Mouse (Mus musculus) midbrain, embryonic 16.5 days (tissue): ENCODE measurements around the gene Snd1. TPM values are rescaled to one million over a fixed set of nuclear protein-coding genes. Genes with fewer than 3 reads are reported as not detected.

Experiments
- ATAC-seq: fragments of 200-750 bp; cut with Nextera tagmentation; 2 replicates; pipeline ENCODE4 v1.8.0; 2017; ENCODE audit warnings: moderate TSS enrichment
- H3K27ac ChIP-seq: fragments of 300-500 bp; sonication (generic); 2 replicates; pipeline ENCODE4 v1.5.1; 2014; ENCODE audit warnings: mild to moderate bottlenecking, low read length, mixed read lengths
- H3K27me3 ChIP-seq: fragments of 300-500 bp; sonication (generic); 2 replicates; pipeline ENCODE4 v1.6.1; 2014; ENCODE audit warnings: low read depth, low read length, mixed read lengths; ENCODE audit not compliant: control insufficient read depth, insufficient read depth
- H3K36me3 ChIP-seq: fragments of 300-500 bp; sonication (generic); 2 replicates; pipeline ENCODE4 v1.6.1; 2014; ENCODE audit warnings: mild to moderate bottlenecking, low read length, moderate library complexity, mixed read lengths; ENCODE audit not compliant: control insufficient read depth, insufficient read depth
- H3K4me1 ChIP-seq: fragments of 300-500 bp; sonication (generic); 2 replicates; pipeline ENCODE4 v1.6.1; 2014; ENCODE audit warnings: mild to moderate bottlenecking, low read length, mixed read lengths; ENCODE audit not compliant: control insufficient read depth, insufficient read depth
- H3K4me2 ChIP-seq: fragments of 300-500 bp; sonication (generic); 2 replicates; pipeline ENCODE4 v1.6.1; 2014; ENCODE audit warnings: mild to moderate bottlenecking, low read length, mixed read lengths
- H3K4me3 ChIP-seq: fragments of 300-500 bp; sonication (generic); 2 replicates; pipeline ENCODE4 v1.5.1; 2014; ENCODE audit warnings: low read depth, mild to moderate bottlenecking, low read length, moderate library complexity, mixed read lengths
- H3K9ac ChIP-seq: fragments of 300-500 bp; sonication (generic); 2 replicates; pipeline ENCODE4 v1.6.1; 2014; ENCODE audit warnings: low read depth, low read length, mixed read lengths
- H3K9me3 ChIP-seq: fragments of 300-500 bp; sonication (generic); replicated peaks from 2 replicates; pipeline ENCODE4 v1.6.1; 2014; ENCODE audit warnings: mild to moderate bottlenecking, low read length, mixed read lengths; ENCODE audit not compliant: control insufficient read depth, poor library complexity, severe bottlenecking
- WGBS: fragments of 180-500 bp; shearing (Covaris S2); extraction: QIAGEN DNeasy Blood & Tissue Kit; methylation state at CpG from one replicate; pipeline ENCODE4 v1.1.7; 2014; 5-methylcytosine and 5-hydroxymethylcytosine counted together
- polyA plus RNA-seq: library from polyadenylated mRNA; unstranded; fragments of >200 nt; fragmentation: Nextera tagmentation; extraction: Ambion mirVana; gene quantifications from 2 replicates; pipeline ENCODE4 v1.2.1, GENCODE M21; 2015

Snd1 gene
- polyA plus RNA-seq, 1 experiment from 2014 or later: 82.8 TPM

DNA sequence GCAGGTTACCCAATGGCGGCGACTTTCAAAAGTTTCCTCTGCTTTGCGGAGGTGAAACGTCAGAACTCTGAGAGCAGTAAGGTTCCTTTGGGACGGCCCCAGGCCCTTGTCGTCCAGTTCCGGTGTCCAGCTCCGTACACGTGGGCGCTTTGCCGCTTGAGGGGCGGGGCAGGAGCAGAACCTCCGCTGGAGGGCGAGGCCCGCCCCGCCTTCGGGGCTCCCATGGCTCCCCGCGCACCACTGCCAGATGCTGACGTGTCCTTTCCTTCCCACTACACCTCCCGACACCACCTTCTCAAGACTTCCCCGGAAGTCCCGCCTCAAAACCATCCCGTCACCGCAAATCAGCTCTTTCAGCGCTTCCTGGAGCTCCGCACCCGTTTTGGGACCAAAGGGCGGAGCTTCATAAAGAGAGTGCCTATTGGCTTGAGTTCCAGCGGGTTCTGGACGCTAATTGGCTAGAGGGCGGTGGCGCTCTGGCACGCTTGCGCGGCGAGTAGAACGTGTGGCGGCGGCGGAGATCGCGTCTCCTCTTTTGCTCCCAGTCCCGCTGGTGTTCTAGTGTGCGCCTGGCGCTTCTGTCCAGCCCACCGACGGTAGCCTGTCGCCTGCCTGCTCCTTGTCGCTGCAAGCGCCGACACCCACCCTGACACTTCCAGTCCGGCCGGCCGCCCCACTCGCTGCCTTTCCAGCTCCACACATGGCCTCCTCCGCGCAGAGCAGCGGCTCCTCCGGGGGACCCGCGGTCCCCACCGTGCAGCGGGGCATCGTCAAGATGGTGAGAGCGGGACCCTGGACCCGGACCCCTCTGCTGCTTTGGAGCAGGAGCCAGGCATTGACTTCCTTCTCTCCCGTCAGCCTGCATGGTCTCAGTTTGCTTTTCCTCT lies 5.2 kb downstream of the Snd1 start:
- H3K36me3 ChIP-seq: no peaks in the 10 kb centered on the region
- H3K27me3 ChIP-seq: no peaks in the 10 kb centered on the region
- peak overlapping the region; percentile 72 for H3K9ac ChIP-seq
- peak overlapping the region; percentile 81 for H3K27ac ChIP-seq
- under 1% methylated on average over 68 of the region's 68 CpGs for WGBS
- no peaks in the 10 kb centered on the region for H3K9me3 ChIP-seq
- peaks cover 24% of the 10 kb centered on the region for H3K4me1 ChIP-seq
- peak overlapping the region; percentile 75 for H3K4me3 ChIP-seq
- peak; percentile 99 for ATAC-seq
- H3K4me2 ChIP-seq: peak overlapping the region; percentile 98

- Histone ChIP-seq H3K27ac (peak overlapping the region; percentile 81), H3K4me1 (peaks cover 24% of the 10 kb centered on the region), H3K4me2 (peak overlapping the region; percentile 98), H3K9ac (peak overlapping the region; percentile 72), H3K27me3 (no peaks in the 10 kb centered on the region), H3K4me3 (peak overlapping the region; percentile 75), H3K36me3 (no peaks in the 10 kb centered on the region), H3K9me3 (no peaks in the 10 kb centered on the region)
- no peak for ATAC-seq
- 8% methylated on average over 21 of the region's 21 CpGs for WGBS
Observed at GRCm38 (mm10) chr6:28480752-28481492, 6.0 kb downstream of the Snd1 start.

GRCm38 (mm10) chr6:28482711-28483315 lies 7.9 kb downstream of the Snd1 start:
- ATAC-seq: no peak
- H3K4me2 ChIP-seq: no peak overlapping the region
- 86% methylated on average over 4 of the region's 4 CpGs for WGBS
- no peak overlapping the region for H3K9ac ChIP-seq
- no peak overlapping the region for H3K4me3 ChIP-seq
- H3K9me3 ChIP-seq: no peaks in the 10 kb centered on the region
- H3K4me1 ChIP-seq: peaks cover 24% of the 10 kb centered on the region
- H3K36me3 ChIP-seq: no peaks in the 10 kb centered on the region
- no peak overlapping the region for H3K27ac ChIP-seq
- no peaks in the 10 kb centered on the region for H3K27me3 ChIP-seq

GRCm38 (mm10) chr6:28486008-28486407 lies 11.1 kb downstream of the Snd1 start:
- WGBS: 91% methylated on average over 2 of the region's 2 CpGs
- no peak for ATAC-seq
- H3K9ac ChIP-seq: no peak overlapping the region

DNA sequence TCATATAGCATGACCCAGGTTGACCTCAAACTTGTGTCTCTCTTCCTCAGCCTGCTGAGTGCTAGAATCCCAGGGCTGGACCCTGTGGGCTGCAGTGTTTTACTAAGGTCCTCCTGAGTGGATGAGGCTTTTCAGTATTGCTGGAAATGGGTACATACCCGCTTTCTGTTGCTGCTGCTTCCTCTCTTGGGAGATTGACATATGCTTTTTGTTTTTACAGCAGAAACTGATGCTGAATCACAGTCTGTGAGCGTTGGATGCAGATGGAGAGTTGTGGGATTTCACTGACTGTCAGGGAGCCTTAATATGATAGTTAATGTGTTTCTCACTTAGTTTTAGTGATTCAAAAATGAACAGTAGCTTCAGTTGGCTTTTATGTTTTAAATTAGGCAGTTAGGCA lies 11.5 kb downstream of the Snd1 start:
- H3K9me3 ChIP-seq: no peaks in the 10 kb centered on the region
- no peak overlapping the region for H3K4me2 ChIP-seq
- no peak overlapping the region for H3K9ac ChIP-seq
- no peaks in the 10 kb centered on the region for H3K27me3 ChIP-seq
- H3K27ac ChIP-seq: no peak overlapping the region
- no peaks in the 10 kb centered on the region for H3K36me3 ChIP-seq
- WGBS: 92% methylated on average over 2 of the region's 2 CpGs
- no peak for ATAC-seq
- H3K4me1 ChIP-seq: peaks cover 12% of the 10 kb centered on the region
- H3K4me3 ChIP-seq: no peak overlapping the region

More at GRCm38 (mm10) chr6:28486008-28486407, 11.1 kb downstream of the Snd1 start:
- Histone ChIP-seq H3K27ac (no peak overlapping the region), H3K4me2 (no peak overlapping the region), H3K27me3 (no peaks in the 10 kb centered on the region), H3K4me1 (peaks cover 17% of the 10 kb centered on the region), H3K4me3 (no peak overlapping the region), H3K36me3 (no peaks in the 10 kb centered on the region), H3K9me3 (no peaks in the 10 kb centered on the region)

- Histone ChIP-seq H3K27ac (no peak overlapping the region), H3K9ac (no peak overlapping the region), H3K4me2 (no peak overlapping the region), H3K27me3 (no peaks in the 10 kb centered on the region), H3K4me1 (peaks cover 11% of the 10 kb centered on the region), H3K9me3 (no peaks in the 10 kb centered on the region), H3K4me3 (no peak overlapping the region), H3K36me3 (no peaks in the 10 kb centered on the region)
- 93% methylated on average over 7 of the region's 7 CpGs for WGBS
- no peak for ATAC-seq
Observed at GRCm38 (mm10) chr6:28486905-28487304, 12.0 kb downstream of the Snd1 start.

DNA sequence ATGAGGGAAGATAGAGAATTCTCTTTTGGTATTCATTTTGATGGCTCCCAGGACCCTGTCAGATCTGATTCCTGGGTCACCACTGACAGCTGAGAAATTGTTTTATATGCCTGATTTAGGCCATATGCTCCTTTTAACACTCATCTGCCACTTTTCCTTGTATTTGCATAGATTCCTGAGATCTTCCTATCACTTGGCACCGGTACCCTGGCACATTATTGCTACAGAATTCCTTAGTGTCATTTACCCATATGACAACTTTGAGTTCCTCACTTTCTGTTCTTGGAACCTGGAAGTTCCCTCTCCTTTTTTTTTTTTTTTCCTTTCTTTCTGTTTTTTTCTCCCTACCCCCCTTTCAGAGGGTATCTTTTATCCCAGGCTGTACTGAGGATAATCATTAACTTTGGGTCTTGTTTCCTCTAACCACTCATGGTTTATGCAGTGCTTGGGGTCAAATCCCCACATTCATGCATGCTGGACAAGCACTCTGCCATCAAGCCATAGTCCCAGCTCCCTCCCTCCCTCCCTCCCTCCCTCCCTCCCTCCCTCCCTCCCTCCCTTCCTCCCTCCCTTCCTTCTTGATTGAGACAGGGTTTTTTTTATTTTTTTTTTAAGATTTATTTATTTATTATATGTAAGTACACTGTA lies 13.4 kb downstream of the Snd1 start:
- ATAC-seq: no peak
- Histone ChIP-seq H3K4me2 (no peak overlapping the region), H3K9me3 (no peaks in the 10 kb centered on the region), H3K4me1 (no peaks in the 10 kb centered on the region; the same call in 1 of the 2 replicates), H3K4me3 (no peak overlapping the region), H3K27ac (no peak overlapping the region), H3K9ac (no peak overlapping the region), H3K36me3 (peaks cover 3% of the 10 kb centered on the region; the same call in 1 of the 2 replicates), H3K27me3 (no peaks in the 10 kb centered on the region)
- WGBS: 95% methylated on average over 1 of the region's 1 CpGs

DNA sequence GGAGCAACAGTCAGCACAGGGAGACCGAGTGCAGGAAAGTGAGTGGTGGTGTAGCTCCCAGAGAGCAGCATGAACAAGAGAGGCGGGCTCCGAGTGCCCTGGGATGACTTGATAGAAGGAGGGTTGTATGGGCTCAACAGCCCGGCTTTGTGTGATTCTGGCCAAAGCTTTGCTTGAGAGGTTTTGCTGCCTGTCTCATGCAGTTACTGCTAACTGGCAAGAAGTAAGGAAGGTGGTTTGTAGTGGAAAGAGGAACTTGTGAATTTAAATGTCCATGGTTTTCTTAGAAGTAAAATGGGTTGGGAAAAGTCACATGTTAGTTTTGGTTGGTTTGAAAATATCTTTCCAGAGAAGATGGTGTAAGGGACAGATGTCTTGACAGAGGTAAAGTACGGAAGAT lies 15.7 kb downstream of the Snd1 start:
- H3K9ac ChIP-seq: no peak overlapping the region
- no peak for ATAC-seq
- no peak overlapping the region for H3K27ac ChIP-seq
- no peaks in the 10 kb centered on the region for H3K9me3 ChIP-seq
- peaks cover 3% of the 10 kb centered on the region; the same call in 1 of the 2 replicates for H3K36me3 ChIP-seq
- H3K4me3 ChIP-seq: no peak overlapping the region
- H3K4me1 ChIP-seq: no peaks in the 10 kb centered on the region; the same call in 1 of the 2 replicates
- 90% methylated on average over 5 of the region's 5 CpGs for WGBS
- no peaks in the 10 kb centered on the region for H3K27me3 ChIP-seq
- no peak overlapping the region for H3K4me2 ChIP-seq
